Mouse (Mus musculus): Measurements from ENCODE around the gene Zkscan17. TPM values are rescaled to one million over a fixed set of nuclear protein-coding genes. Genes with fewer than 3 reads are reported as not detected.

Zkscan17 gene
- polyA plus RNA-seq, 1 experiment from 2014 or later: 26.0 TPM

- no peaks in the 10 kb centered on the region for H3K4me1 ChIP-seq
- peaks cover 43% of the 10 kb centered on the region for H3K36me3 ChIP-seq
- ATAC-seq (ENCODE audit: low FRiP score): no peak
- no peak overlapping the region for H3K27ac ChIP-seq
- H3K9me3 ChIP-seq (replicated peaks): peaks cover 10% of the 10 kb centered on the region
- no peak overlapping the region for H3K9ac ChIP-seq
- WGBS: 95% methylated on average over 12 of the region's 12 CpGs
- no peak overlapping the region for H3K4me3 ChIP-seq
- H3K4me2 ChIP-seq (replicated peaks): no peak overlapping the region
- H3K27me3 ChIP-seq: no peaks in the 10 kb centered on the region
Measured at GRCm38 (mm10) chr11:59437954-59438353, 88.6 kb downstream of the Zkscan17 start.

Other genes with a start within 250 kb of the Zkscan17 start
- gene Wnt3a, start 236.0 kb downstream of the Zkscan17 start, polyA plus RNA-seq (2016; fragmentation: Nextera tagmentation; extraction: Ambion mirVana): 5.0 and 8.0 TPM in 2 replicates
- 6.1 and 6.9 TPM in 2 replicates for gene Wnt9a, start 219.8 kb downstream of the Zkscan17 start, polyA plus RNA-seq (2016; fragmentation: Nextera tagmentation; extraction: Ambion mirVana)
- not detected in 2 replicates for gene Prss38, start 151.1 kb downstream of the Zkscan17 start, polyA plus RNA-seq (2016; fragmentation: Nextera tagmentation; extraction: Ambion mirVana)
- 14.6 and 14.8 TPM in 2 replicates for gene Jmjd4, start 76.7 kb downstream of the Zkscan17 start, polyA plus RNA-seq (2016; fragmentation: Nextera tagmentation; extraction: Ambion mirVana)
- 230 and 240 TPM in 2 replicates for gene Snap47, start 75.6 kb downstream of the Zkscan17 start, polyA plus RNA-seq (2016; fragmentation: Nextera tagmentation; extraction: Ambion mirVana)
- 10.8 and 11.8 TPM in 2 replicates for gene Zfp867, start 54.3 kb downstream of the Zkscan17 start, polyA plus RNA-seq (2016; fragmentation: Nextera tagmentation; extraction: Ambion mirVana)
- 0.34 and 0.85 TPM in 2 replicates for gene Nlrp3, start 14.8 kb upstream of the Zkscan17 start, polyA plus RNA-seq (2016; fragmentation: Nextera tagmentation; extraction: Ambion mirVana)
- not detected in 2 replicates for gene Olfr222, start 49.5 kb upstream of the Zkscan17 start, polyA plus RNA-seq (2016; fragmentation: Nextera tagmentation; extraction: Ambion mirVana)
- not detected in 2 replicates for gene Olfr223, start 66.5 kb upstream of the Zkscan17 start, polyA plus RNA-seq (2016; fragmentation: Nextera tagmentation; extraction: Ambion mirVana)
- 104 and 113 TPM in 2 replicates for gene Mprip, start 134.6 kb upstream of the Zkscan17 start, polyA plus RNA-seq (2016; fragmentation: Nextera tagmentation; extraction: Ambion mirVana)

All from hindbrain, embryonic 12.5 days (tissue).